Mouse (Mus musculus): ENCODE data around the gene Srsf2. TPM values are rescaled to one million over a fixed set of nuclear protein-coding genes. Genes with fewer than 3 reads are reported as not detected.
"Not testable (repeated sequence)": the region's sequence is repeated elsewhere in the genome, so short reads cannot be mapped to it uniquely, and the experiment has no call there.

The Srsf2 gene
- polyA plus RNA-seq, 1 experiment, result 156 TPM

DNA sequence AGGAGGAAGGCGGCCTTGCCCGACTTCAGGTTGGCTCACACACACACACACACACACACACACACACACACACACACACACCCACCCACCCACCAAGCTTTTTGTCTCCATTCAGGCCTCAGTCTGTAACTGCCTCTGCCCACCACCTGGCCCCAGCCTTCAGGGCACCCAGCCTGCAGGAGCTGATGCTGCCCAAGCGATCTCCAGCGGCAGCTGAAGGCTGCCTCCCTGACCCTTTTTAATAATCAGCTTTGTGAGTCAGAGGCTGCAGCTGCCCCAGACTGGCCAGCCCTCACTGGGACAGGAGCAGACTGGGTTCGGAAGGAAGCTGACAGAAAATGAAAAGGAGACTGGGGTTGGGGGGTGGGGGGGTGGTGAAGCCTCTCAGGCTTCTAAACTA is 27.7 kb downstream of the Srsf2 start:
- Histone ChIP-seq H3K4me3 (ENCODE audit: control insufficient read depth, low read depth, low read length) (no peak overlapping the region), H3K4me1 (ENCODE audit: control insufficient read depth, insufficient read depth, low read length) (peaks cover 20% of the 10 kb centered on the region), H3K36me3 (ENCODE audit: control insufficient read depth, insufficient read depth, low read length) (no peaks in the 10 kb centered on the region), H3K27me3 (ENCODE audit: control insufficient read depth, insufficient read depth, low read length) (no peaks in the 10 kb centered on the region), H3K27ac (ENCODE audit: control insufficient read depth, insufficient read depth, low read depth, low read length) (no peak overlapping the region)
- TF ChIP-seq POLR2A (IDR thresholded peaks at IDR 0.05; ENCODE audit: control insufficient read depth, low read depth, low read length), result no peak
- TF ChIP-seq CTCF (IDR thresholded peaks at IDR 0.05; ENCODE audit: control insufficient read depth, insufficient read depth, insufficient replicate concordance, low read depth, low read length), result no peak

DNA sequence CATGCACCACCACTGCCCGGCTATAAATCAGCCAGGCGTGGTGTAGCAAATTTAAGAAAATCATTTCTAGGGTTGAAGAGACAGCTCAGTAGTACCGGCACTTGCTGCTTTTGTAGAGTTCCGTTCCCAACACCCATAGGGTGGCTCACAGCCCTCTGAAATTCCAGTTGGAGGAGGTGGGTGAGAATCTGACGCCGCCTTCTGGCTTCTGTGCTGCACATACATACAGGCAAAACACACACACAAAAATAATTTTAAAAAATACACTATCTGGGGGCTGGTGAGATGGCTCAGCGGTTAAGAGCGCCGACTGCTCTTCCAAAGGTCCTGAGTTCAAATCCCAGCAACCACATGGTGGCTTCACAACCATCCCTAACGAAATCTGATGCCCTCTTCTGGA is 29.0 kb downstream of the Srsf2 start:
- H3K4me1 ChIP-seq (ENCODE audit: control insufficient read depth, insufficient read depth, low read length), result peaks cover 15% of the 10 kb centered on the region
- not testable (repeated sequence) for H3K27ac ChIP-seq (ENCODE audit: control insufficient read depth, insufficient read depth, low read depth, low read length)

DNA sequence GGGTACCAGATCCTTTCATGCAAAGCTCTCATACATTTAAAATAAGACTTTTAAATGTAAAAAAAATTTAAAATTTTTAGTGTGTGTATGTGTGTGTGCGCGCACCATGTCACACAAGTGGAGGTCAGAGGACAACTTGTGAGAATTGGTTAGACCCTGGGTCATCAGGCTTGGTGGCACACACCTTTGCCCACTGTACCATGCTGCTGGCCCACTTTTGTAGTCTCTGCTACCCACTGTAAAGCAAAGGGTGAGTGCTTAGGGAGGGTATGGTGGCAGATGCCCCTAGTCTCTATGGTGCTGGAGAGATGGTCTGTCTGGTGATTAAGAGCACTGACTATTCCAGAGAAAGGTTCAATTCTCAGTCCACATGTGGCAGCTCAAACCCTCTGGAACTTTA is 29.6 kb downstream of the Srsf2 start:
- Histone ChIP-seq H3K27ac (ENCODE audit: control insufficient read depth, insufficient read depth, low read depth, low read length) (no peak overlapping the region), H3K4me3 (ENCODE audit: control insufficient read depth, low read depth, low read length) (no peak overlapping the region), H3K4me1 (ENCODE audit: control insufficient read depth, insufficient read depth, low read length) (peaks cover 12% of the 10 kb centered on the region), H3K27me3 (ENCODE audit: control insufficient read depth, insufficient read depth, low read length) (no peaks in the 10 kb centered on the region), H3K36me3 (ENCODE audit: control insufficient read depth, insufficient read depth, low read length) (no peaks in the 10 kb centered on the region)
- TF ChIP-seq POLR2A (IDR thresholded peaks at IDR 0.05; ENCODE audit: control insufficient read depth, low read depth, low read length) (no peak), CTCF (IDR thresholded peaks at IDR 0.05; ENCODE audit: control insufficient read depth, insufficient read depth, insufficient replicate concordance, low read depth, low read length) (no peak)

More for the DNA sequence above, 29.0 kb downstream of the Srsf2 start:
- H3K27me3 ChIP-seq (ENCODE audit: control insufficient read depth, insufficient read depth, low read length); H3K4me3 ChIP-seq (ENCODE audit: control insufficient read depth, low read depth, low read length); H3K36me3 ChIP-seq (ENCODE audit: control insufficient read depth, insufficient read depth, low read length): not testable (repeated sequence)

DNA sequence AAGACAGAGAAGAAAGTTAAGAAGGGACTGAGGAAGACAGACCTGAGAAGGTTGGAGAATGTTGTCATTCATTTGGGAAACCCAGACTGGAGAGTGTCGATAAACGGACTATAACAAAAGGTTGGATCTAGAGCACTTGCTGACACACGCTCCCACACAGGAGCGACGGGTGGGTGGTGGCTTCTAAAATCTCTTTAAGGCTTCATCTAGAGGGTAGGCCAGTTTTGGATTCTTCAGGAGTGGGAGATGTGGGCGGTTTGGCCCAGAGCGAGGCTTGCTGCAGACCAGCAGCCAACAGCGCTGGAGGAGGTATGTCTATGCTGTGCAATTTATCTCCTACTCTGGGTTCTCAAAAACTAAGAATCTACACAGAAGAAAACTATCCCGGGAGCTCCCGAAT is 30.3 kb downstream of the Srsf2 start:
- no peaks in the 10 kb centered on the region for H3K27me3 ChIP-seq (ENCODE audit: control insufficient read depth, insufficient read depth, low read length)
- no peaks in the 10 kb centered on the region for H3K36me3 ChIP-seq (ENCODE audit: control insufficient read depth, insufficient read depth, low read length)
- no peak overlapping the region for H3K4me3 ChIP-seq (ENCODE audit: control insufficient read depth, low read depth, low read length)
- H3K4me1 ChIP-seq (ENCODE audit: control insufficient read depth, insufficient read depth, low read length), result peaks cover 8% of the 10 kb centered on the region
- no peak for TF ChIP-seq CTCF (IDR thresholded peaks at IDR 0.05; ENCODE audit: control insufficient read depth, insufficient read depth, insufficient replicate concordance, low read depth, low read length)
- TF ChIP-seq POLR2A (IDR thresholded peaks at IDR 0.05; ENCODE audit: control insufficient read depth, low read depth, low read length), result no peak
- no peak overlapping the region for H3K27ac ChIP-seq (ENCODE audit: control insufficient read depth, insufficient read depth, low read depth, low read length)

DNA sequence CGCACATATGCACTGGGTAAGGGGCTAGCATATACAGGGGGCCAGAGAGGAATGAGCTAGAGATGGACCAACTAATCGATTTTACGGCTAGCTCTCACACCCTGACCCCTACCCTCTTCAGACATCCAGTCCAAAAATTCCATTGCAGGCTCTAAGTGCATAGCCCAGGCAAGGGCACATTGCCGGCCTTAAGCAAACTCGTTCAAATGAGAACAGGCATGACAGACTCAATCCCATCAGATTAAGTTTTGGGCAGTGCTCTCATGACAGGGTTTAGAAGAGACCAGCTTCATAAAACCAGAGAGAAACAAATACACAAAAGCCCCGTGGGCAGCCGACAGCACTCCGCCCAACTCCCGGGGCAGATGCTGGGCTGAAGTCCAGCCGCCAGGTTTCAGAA is 30.7 kb downstream of the Srsf2 start:
- no peak overlapping the region; the same call in 1 of the 2 replicates for H3K27ac ChIP-seq (ENCODE audit: control insufficient read depth, insufficient read depth, low read depth, low read length)
- H3K4me3 ChIP-seq (ENCODE audit: control insufficient read depth, low read depth, low read length), result no peak overlapping the region
- TF ChIP-seq CTCF (IDR thresholded peaks at IDR 0.05; ENCODE audit: control insufficient read depth, insufficient read depth, insufficient replicate concordance, low read depth, low read length) (no peak), POLR2A (IDR thresholded peaks at IDR 0.05; ENCODE audit: control insufficient read depth, low read depth, low read length) (no peak)
- H3K36me3 ChIP-seq (ENCODE audit: control insufficient read depth, insufficient read depth, low read length), result no peaks in the 10 kb centered on the region
- peaks cover 4% of the 10 kb centered on the region; the same call in 1 of the 2 replicates for H3K4me1 ChIP-seq (ENCODE audit: control insufficient read depth, insufficient read depth, low read length)
- H3K27me3 ChIP-seq (ENCODE audit: control insufficient read depth, insufficient read depth, low read length), result no peaks in the 10 kb centered on the region

DNA sequence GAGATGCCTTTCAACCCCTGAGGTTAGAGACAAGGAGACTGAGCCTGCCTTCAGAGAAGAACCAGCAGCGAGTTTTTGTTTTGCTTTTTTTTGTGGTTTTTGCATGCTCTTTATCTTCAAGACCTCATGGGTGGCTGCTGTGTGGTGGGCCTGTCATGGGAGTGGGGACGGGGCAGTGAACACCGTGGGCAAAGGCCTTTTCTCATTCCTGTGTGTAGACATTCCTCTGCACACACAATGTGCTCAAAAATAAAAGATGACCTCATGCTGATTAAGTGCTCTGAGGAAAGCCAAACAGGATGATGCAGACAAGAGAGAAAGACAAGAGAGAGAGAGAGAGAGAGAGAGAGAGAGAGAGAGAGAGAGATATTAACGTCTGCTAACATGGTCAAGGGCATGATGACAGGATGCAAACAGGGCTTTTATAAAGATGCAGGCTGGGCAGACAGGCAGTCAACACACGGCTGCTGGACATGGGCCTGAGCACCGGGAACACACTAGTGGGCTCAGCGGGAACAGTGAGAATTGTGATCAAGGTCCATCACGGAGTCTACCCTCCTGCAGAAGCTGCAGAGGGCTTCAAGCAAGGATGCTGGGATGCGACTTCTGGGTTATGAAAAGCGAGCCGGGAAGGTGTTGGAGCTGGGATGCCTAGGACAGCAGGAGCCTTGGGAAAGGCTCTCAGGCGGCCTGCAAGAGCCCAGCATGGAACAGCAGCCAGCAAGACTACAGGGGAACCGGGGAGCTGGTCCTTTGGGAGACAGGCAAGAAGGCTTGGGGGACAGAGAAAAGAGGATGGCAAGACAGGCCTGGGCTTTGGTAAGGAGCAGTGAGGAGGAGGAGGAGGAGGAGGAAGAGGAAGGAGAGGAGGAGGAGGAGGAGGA is 31.6 kb downstream of the Srsf2 start:
- TF ChIP-seq CTCF (IDR thresholded peaks at IDR 0.05; ENCODE audit: control insufficient read depth, insufficient read depth, insufficient replicate concordance, low read depth, low read length) (no peak), POLR2A (IDR thresholded peaks at IDR 0.05; ENCODE audit: control insufficient read depth, low read depth, low read length) (no peak)
- no peaks in the 10 kb centered on the region for H3K27me3 ChIP-seq (ENCODE audit: control insufficient read depth, insufficient read depth, low read length)
- no peak overlapping the region for H3K4me3 ChIP-seq (ENCODE audit: control insufficient read depth, low read depth, low read length)
- no peaks in the 10 kb centered on the region; the same call in 1 of the 2 replicates for H3K4me1 ChIP-seq (ENCODE audit: control insufficient read depth, insufficient read depth, low read length)
- H3K36me3 ChIP-seq (ENCODE audit: control insufficient read depth, insufficient read depth, low read length), result no peaks in the 10 kb centered on the region
- 0 out of 2 replicates have a peak overlapping the region, but pooled peaks have one; percentile 36 for H3K27ac ChIP-seq (ENCODE audit: control insufficient read depth, insufficient read depth, low read depth, low read length)

DNA sequence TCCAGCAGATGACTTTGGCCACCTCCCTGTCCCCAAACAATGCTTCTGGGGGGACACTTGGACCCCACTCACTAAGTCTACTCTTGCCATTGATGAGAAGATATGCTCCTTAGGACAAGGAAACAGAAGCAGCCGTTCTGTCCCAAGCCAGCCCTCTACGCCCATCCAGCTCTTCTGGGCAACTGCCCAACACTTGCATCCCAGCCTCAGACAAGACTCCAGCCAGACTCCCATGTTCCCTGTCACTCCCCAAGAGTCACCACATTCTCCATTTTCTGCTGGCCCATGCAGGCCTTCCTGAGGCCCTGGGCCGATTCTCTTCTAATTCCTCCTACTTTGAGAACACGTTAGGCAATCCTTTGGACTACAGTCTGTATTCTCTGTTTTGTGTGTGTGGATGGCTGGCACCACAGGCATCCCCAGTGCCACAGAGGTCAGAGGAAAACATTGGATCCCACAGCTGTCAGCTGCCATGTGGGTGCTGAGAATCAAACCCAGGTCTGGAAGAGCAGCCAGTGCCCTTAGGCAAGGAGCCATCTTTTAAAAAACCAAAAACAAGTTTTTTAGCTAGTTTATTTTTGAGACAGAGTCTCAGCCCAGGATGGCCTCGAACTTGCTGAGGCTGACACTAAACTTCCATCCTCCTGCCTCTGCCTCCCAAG is 32.8 kb downstream of the Srsf2 start:
- H3K27me3 ChIP-seq (ENCODE audit: control insufficient read depth, insufficient read depth, low read length), result no peaks in the 10 kb centered on the region
- no peaks in the 10 kb centered on the region for H3K36me3 ChIP-seq (ENCODE audit: control insufficient read depth, insufficient read depth, low read length)
- TF ChIP-seq CTCF (IDR thresholded peaks at IDR 0.05; ENCODE audit: control insufficient read depth, insufficient read depth, insufficient replicate concordance, low read depth, low read length) (no peak), POLR2A (IDR thresholded peaks at IDR 0.05; ENCODE audit: control insufficient read depth, low read depth, low read length) (no peak)
- no peaks in the 10 kb centered on the region; the same call in 1 of the 2 replicates for H3K4me1 ChIP-seq (ENCODE audit: control insufficient read depth, insufficient read depth, low read length)
- no peak overlapping the region for H3K27ac ChIP-seq (ENCODE audit: control insufficient read depth, insufficient read depth, low read depth, low read length)
- no peak overlapping the region for H3K4me3 ChIP-seq (ENCODE audit: control insufficient read depth, low read depth, low read length)
